Mouse (Mus musculus) layer of hippocampus, adult 11-12 months (tissue): ENCODE data around the gene Svs5.
"Not testable (repeated sequence)": the region's sequence is repeated elsewhere in the genome, so short reads cannot be mapped to it uniquely, and the experiment has no call there.

Experiments
- DNase-seq: peaks from one replicate; pipeline ENCODE4 v3.0.0; 2022; ENCODE audit warnings: low spot score

Svs5 gene

GRCm38 (mm10) chr2:164332440-164332839 lies at the start of gene Svs5:
Gene Svs5 (plus strand): TSS chr2:164332740.
- not testable (repeated sequence) for DNase-seq

GRCm38 (mm10) chr2:164288968-164289367 lies 43.6 kb upstream of the Svs5 start, which contains the start of gene Svs3a:
Gene Svs3a (plus strand): TSS chr2:164289268.
- DNase-seq: not testable (repeated sequence)

- no peak for DNase-seq
These were observed 19.9 kb upstream of the Svs5 start for GRCm38 (mm10) chr2:164312599-164312998.

- DNase-seq: not testable (repeated sequence)
These were observed 17.1 kb upstream of the Svs5 start for GRCm38 (mm10) chr2:164315460-164315859.

- not testable (repeated sequence) for DNase-seq
These were observed 16.1 kb upstream of the Svs5 start, which contains the start of gene Svs6 for GRCm38 (mm10) chr2:164316451-164316850. Gene Svs6 (plus strand): TSS chr2:164316751.

- DNase-seq: no peak
These were observed 11.6 kb upstream of the Svs5 start for GRCm38 (mm10) chr2:164320983-164321382.

- not testable (repeated sequence) for DNase-seq
These were observed 11.2 kb downstream of the Svs5 start for GRCm38 (mm10) chr2:164343732-164344131.

GRCm38 (mm10) chr2:164347697-164348096 lies 15.2 kb downstream of the Svs5 start:
- not testable (repeated sequence) for DNase-seq

GRCm38 (mm10) chr2:164348980-164349379 lies 16.4 kb downstream of the Svs5 start:
- DNase-seq: peak; percentile 16

- no peak for DNase-seq
These were observed 20.2 kb downstream of the Svs5 start for GRCm38 (mm10) chr2:164352697-164353096.

- no peak for DNase-seq
These were observed 20.8 kb downstream of the Svs5 start for GRCm38 (mm10) chr2:164353356-164353755.

GRCm38 (mm10) chr2:164356177-164356967 lies 23.8 kb downstream of the Svs5 start:
- DNase-seq: no peak

- no peak for DNase-seq
These were observed 25.8 kb downstream of the Svs5 start for GRCm38 (mm10) chr2:164358373-164358772.

- DNase-seq: no peak
These were observed 26.5 kb downstream of the Svs5 start for GRCm38 (mm10) chr2:164359031-164359430.

- DNase-seq: no peak
These were observed 27.1 kb downstream of the Svs5 start for GRCm38 (mm10) chr2:164359668-164360067.

- no peak for DNase-seq
These were observed 28.6 kb downstream of the Svs5 start for GRCm38 (mm10) chr2:164360974-164361657.

GRCm38 (mm10) chr2:164366947-164367346 lies 34.4 kb downstream of the Svs5 start:
- DNase-seq: no peak

- no peak for DNase-seq
These were observed 36.1 kb downstream of the Svs5 start for GRCm38 (mm10) chr2:164368620-164369105.

GRCm38 (mm10) chr2:164371371-164371770 lies 38.8 kb downstream of the Svs5 start:
- DNase-seq: no peak

- no peak for DNase-seq
These were observed 40.0 kb downstream of the Svs5 start for GRCm38 (mm10) chr2:164372408-164373053.

- no peak for DNase-seq
These were observed 40.6 kb downstream of the Svs5 start for GRCm38 (mm10) chr2:164373187-164373586.
